Mouse (Mus musculus): ENCODE data around the gene Tulp3.

GRCm38 (mm10) chr6:128375192-128375591 lies 19.5 kb upstream of the Tulp3 start, which contains the start of the genes Tex52 and Gm44596:
- no peak for TF ChIP-seq POLR2A (IDR thresholded peaks at IDR 0.05; ENCODE audit: insufficient read depth, low read depth, low read length)
- TF ChIP-seq CTCF (IDR thresholded peaks at IDR 0.05), result no peak
